Mouse (Mus musculus) midbrain, embryonic 10.5 days (tissue): ENCODE measurements around the gene Ndnf. TPM values are rescaled to one million over a fixed set of nuclear protein-coding genes. Genes with fewer than 3 reads are reported as not detected.

Experiments
- DNase-seq: peaks from one replicate; pipeline ENCODE4 v3.0.0-alpha.2; 2017; ENCODE audit warnings: low spot score
- H3K27ac ChIP-seq: fragments of 300-500 bp; sonication (generic); replicated peaks from 2 replicates; pipeline ENCODE4 v1.5.1; 2016; ENCODE audit warnings: mild to moderate bottlenecking
- H3K27me3 ChIP-seq: fragments of 300-500 bp; sonication (generic); 2 replicates; pipeline ENCODE4 v1.6.1; 2016; ENCODE audit warnings: low read depth, mild to moderate bottlenecking; ENCODE audit not compliant: poor library complexity, severe bottlenecking
- H3K36me3 ChIP-seq: fragments of 300-500 bp; sonication (generic); 2 replicates; pipeline ENCODE4 v1.6.1; 2016; ENCODE audit warnings: mild to moderate bottlenecking, moderate library complexity
- H3K4me1 ChIP-seq: fragments of 300-500 bp; sonication (generic); 2 replicates; pipeline ENCODE4 v1.6.1; 2016
- H3K4me3 ChIP-seq: fragments of 300-500 bp; sonication (generic); 2 replicates; pipeline ENCODE4 v1.5.1; 2016; ENCODE audit warnings: mild to moderate bottlenecking, moderate library complexity
- H3K9me3 ChIP-seq: fragments of 300-500 bp; sonication (generic); replicated peaks from 2 replicates; pipeline ENCODE4 v1.6.1; 2016; ENCODE audit warnings: mild to moderate bottlenecking
- WGBS: fragments of 180-500 bp; shearing (Covaris S2); methylation state at CpG from one replicate; pipeline ENCODE4 v1.1.7; 2016; 5-methylcytosine and 5-hydroxymethylcytosine counted together
- polyA plus RNA-seq: library from polyadenylated mRNA; unstranded; fragments of >200 nt; fragmentation: Nextera tagmentation; extraction: Ambion mirVana; gene quantifications from 2 replicates; pipeline ENCODE4 v1.2.1, GENCODE M21; 2016

Gene Ndnf
- polyA plus RNA-seq, 1 experiment from 2014 or later, result 17.5 TPM

GRCm38 (mm10) chr6:65669971-65670370 lies 1.4 kb upstream of the Ndnf start:
- Histone ChIP-seq H3K27ac (no peak overlapping the region), H3K4me3 (peak overlapping the region; percentile 82), H3K27me3 (peaks cover 17% of the 10 kb centered on the region), H3K4me1 (peaks cover 33% of the 10 kb centered on the region), H3K9me3 (no peaks in the 10 kb centered on the region), H3K36me3 (no peaks in the 10 kb centered on the region)
- WGBS, result 45% methylated on average over 2 of the region's 2 CpGs
- DNase-seq, result no peak

GRCm38 (mm10) chr6:65670981-65671411 lies 394 bp upstream of the Ndnf start:
- Histone ChIP-seq H3K27me3 (peaks cover 17% of the 10 kb centered on the region), H3K9me3 (no peaks in the 10 kb centered on the region), H3K27ac (peak overlapping the region; percentile 91), H3K36me3 (no peaks in the 10 kb centered on the region), H3K4me1 (peaks cover 40% of the 10 kb centered on the region), H3K4me3 (peak overlapping the region; percentile 82)
- DNase-seq, result no peak
- WGBS, result under 1% methylated on average over 21 of the region's 21 CpGs

GRCm38 (mm10) chr6:65672131-65673031 lies 991 bp downstream of the Ndnf start:
- peak; percentile 70 for DNase-seq
- peaks cover 40% of the 10 kb centered on the region for H3K4me1 ChIP-seq
- under 1% methylated on average over 57 of the region's 57 CpGs for WGBS
- H3K9me3 ChIP-seq, result no peaks in the 10 kb centered on the region
- peak overlapping the region; percentile 91 for H3K27ac ChIP-seq
- H3K27me3 ChIP-seq, result peaks cover 17% of the 10 kb centered on the region
- H3K36me3 ChIP-seq, result no peaks in the 10 kb centered on the region
- H3K4me3 ChIP-seq, result peak overlapping the region; percentile 82

- H3K27ac ChIP-seq, result no peak overlapping the region
- no peaks in the 10 kb centered on the region for H3K27me3 ChIP-seq
- DNase-seq, result no peak
- H3K4me3 ChIP-seq, result no peak overlapping the region
- H3K4me1 ChIP-seq, result 0 out of 2 replicates have a peak, but pooled peaks cover under 1% of the 10 kb centered on the region
- no peaks in the 10 kb centered on the region for H3K9me3 ChIP-seq
- peaks cover 28% of the 10 kb centered on the region for H3K36me3 ChIP-seq
Measured at GRCm38 (mm10) chr6:65693938-65694337, 22.5 kb downstream of the Ndnf start.

GRCm38 (mm10) chr6:65720676-65721075 lies 49.3 kb downstream of the Ndnf start:
- H3K27me3 ChIP-seq, result no peaks in the 10 kb centered on the region
- no peak overlapping the region for H3K4me3 ChIP-seq
- H3K9me3 ChIP-seq, result no peaks in the 10 kb centered on the region
- H3K36me3 ChIP-seq, result no peaks in the 10 kb centered on the region
- 73% methylated on average over 1 of the region's 1 CpGs for WGBS
- H3K27ac ChIP-seq, result no peak overlapping the region
- DNase-seq, result no peak
- H3K4me1 ChIP-seq, result no peaks in the 10 kb centered on the region

- Histone ChIP-seq H3K27ac (no peak overlapping the region), H3K4me1 (no peaks in the 10 kb centered on the region; the same call in 1 of the 2 replicates), H3K27me3 (no peaks in the 10 kb centered on the region), H3K4me3 (no peak overlapping the region), H3K36me3 (no peaks in the 10 kb centered on the region), H3K9me3 (no peaks in the 10 kb centered on the region)
- DNase-seq, result no peak
- 80% methylated on average over 2 of the region's 2 CpGs for WGBS
Measured at GRCm38 (mm10) chr6:65725677-65726076, 54.3 kb downstream of the Ndnf start.

GRCm38 (mm10) chr6:65728261-65728660 lies 56.9 kb downstream of the Ndnf start:
- no peaks in the 10 kb centered on the region for H3K27me3 ChIP-seq
- H3K4me3 ChIP-seq, result no peak overlapping the region
- no peaks in the 10 kb centered on the region for H3K9me3 ChIP-seq
- no peaks in the 10 kb centered on the region for H3K36me3 ChIP-seq
- H3K27ac ChIP-seq, result no peak overlapping the region
- 79% methylated on average over 3 of the region's 3 CpGs for WGBS
- no peaks in the 10 kb centered on the region; the same call in 1 of the 2 replicates for H3K4me1 ChIP-seq
- no peak for DNase-seq

- no peak for DNase-seq
- H3K27ac ChIP-seq, result no peak overlapping the region
- H3K27me3 ChIP-seq, result no peaks in the 10 kb centered on the region
- H3K9me3 ChIP-seq, result no peaks in the 10 kb centered on the region
- peaks cover 22% of the 10 kb centered on the region for H3K4me1 ChIP-seq
- no peak overlapping the region for H3K4me3 ChIP-seq
- 70% methylated on average over 8 of the region's 8 CpGs for WGBS
- H3K36me3 ChIP-seq, result no peaks in the 10 kb centered on the region
Measured at GRCm38 (mm10) chr6:65739442-65739841, 68.1 kb downstream of the Ndnf start.

- 35% methylated on average over 1 of the region's 1 CpGs for WGBS
- Histone ChIP-seq H3K4me1 (peaks cover 22% of the 10 kb centered on the region), H3K4me3 (no peak overlapping the region), H3K27me3 (no peaks in the 10 kb centered on the region), H3K36me3 (peaks cover 9% of the 10 kb centered on the region; the same call in 1 of the 2 replicates), H3K9me3 (peaks cover 11% of the 10 kb centered on the region), H3K27ac (peak overlapping the region; percentile 82)
- no peak for DNase-seq
Measured at GRCm38 (mm10) chr6:65743144-65743870, 71.9 kb downstream of the Ndnf start.

GRCm38 (mm10) chr6:65743871-65744202 lies 72.4 kb downstream of the Ndnf start:
- Histone ChIP-seq H3K4me1 (peaks cover 22% of the 10 kb centered on the region), H3K9me3 (peaks cover 11% of the 10 kb centered on the region), H3K4me3 (no peak overlapping the region), H3K27me3 (no peaks in the 10 kb centered on the region), H3K36me3 (peaks cover 9% of the 10 kb centered on the region; the same call in 1 of the 2 replicates), H3K27ac (peak overlapping the region; percentile 82)
- no peak for DNase-seq

- no peaks in the 10 kb centered on the region for H3K36me3 ChIP-seq
- no peaks in the 10 kb centered on the region for H3K9me3 ChIP-seq
- H3K4me3 ChIP-seq, result no peak overlapping the region
- H3K27me3 ChIP-seq, result no peaks in the 10 kb centered on the region
- H3K4me1 ChIP-seq, result peaks cover 21% of the 10 kb centered on the region
- peak overlapping the region; percentile 69 for H3K27ac ChIP-seq
- WGBS, result 52% methylated on average over 7 of the region's 7 CpGs
- DNase-seq, result no peak
Measured at GRCm38 (mm10) chr6:65758214-65758613, 86.8 kb downstream of the Ndnf start.

GRCm38 (mm10) chr6:65759174-65759573 lies 87.8 kb downstream of the Ndnf start:
- 84% methylated on average over 5 of the region's 5 CpGs for WGBS
- no peaks in the 10 kb centered on the region for H3K27me3 ChIP-seq
- no peaks in the 10 kb centered on the region for H3K9me3 ChIP-seq
- H3K4me1 ChIP-seq, result peaks cover 21% of the 10 kb centered on the region
- H3K36me3 ChIP-seq, result no peaks in the 10 kb centered on the region
- H3K27ac ChIP-seq, result no peak overlapping the region
- H3K4me3 ChIP-seq, result no peak overlapping the region
- DNase-seq, result no peak

GRCm38 (mm10) chr6:65760073-65760472 lies 88.7 kb downstream of the Ndnf start:
- Histone ChIP-seq H3K4me1 (peaks cover 25% of the 10 kb centered on the region), H3K4me3 (no peak overlapping the region), H3K27ac (no peak overlapping the region), H3K27me3 (no peaks in the 10 kb centered on the region), H3K9me3 (no peaks in the 10 kb centered on the region), H3K36me3 (no peaks in the 10 kb centered on the region)
- DNase-seq, result no peak
- 88% methylated on average over 3 of the region's 3 CpGs for WGBS
